Mouse (Mus musculus) G1E-ER4 (cell line): ENCODE data around the gene Gm10964. TPM values are rescaled to one million over a fixed set of nuclear protein-coding genes. Genes with fewer than 3 reads are reported as not detected.

Experiments used
- GATA1 ChIP-seq: IDR thresholded peaks from one replicate; pipeline ENCODE4 v1.8.0; 2012; ENCODE audit warnings: low read length, inconsistent platforms
- polyA plus RNA-seq: library from polyadenylated mRNA; stranded (reverse); fragments of >175 nt; gene quantifications from 2 replicates; pipeline ENCODE4 v1.2.3, GENCODE M21; 2012

The Gm10964 gene
- polyA plus RNA-seq, 1 experiment, result not detected

DNA sequence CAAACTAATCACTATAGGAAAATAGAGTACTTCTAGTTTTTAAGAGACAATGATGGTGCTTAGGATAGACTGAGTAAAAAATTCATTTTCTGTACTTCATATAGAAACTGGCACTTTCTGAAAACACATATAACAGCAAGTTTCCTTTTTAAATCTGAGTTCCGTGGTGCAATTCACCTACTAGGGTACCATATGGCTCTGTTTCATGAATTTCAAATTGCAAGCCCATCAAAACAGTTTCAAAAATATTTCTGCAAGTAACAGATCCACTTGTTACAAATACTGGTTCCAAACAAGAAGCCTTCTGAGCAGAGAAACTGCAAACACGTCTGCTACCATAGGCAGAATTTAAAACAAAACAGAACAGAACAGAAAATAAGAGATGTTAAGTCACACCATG, 12.4 kb downstream of the Gm10964 start:
- TF ChIP-seq GATA1, result no peak

DNA sequence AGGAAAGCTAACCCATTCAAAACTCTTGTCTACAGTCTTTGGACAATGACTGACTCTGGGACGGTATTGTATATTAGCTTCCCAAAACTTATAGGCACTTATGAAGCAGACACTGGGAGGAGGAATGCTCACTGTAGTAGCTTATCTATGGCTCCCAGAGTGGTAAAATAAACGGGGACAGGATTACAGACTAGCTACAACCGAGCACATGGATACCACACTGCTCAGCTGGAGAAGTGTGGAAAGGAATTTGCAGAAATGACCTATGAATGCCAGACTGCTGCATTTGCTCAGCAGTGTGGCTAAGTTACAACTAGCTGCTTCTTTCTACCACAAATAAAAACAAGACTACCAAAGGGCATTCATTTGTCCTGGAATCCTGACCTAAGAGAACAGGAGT, 16.2 kb downstream of the Gm10964 start:
- TF ChIP-seq GATA1, result no peak

DNA sequence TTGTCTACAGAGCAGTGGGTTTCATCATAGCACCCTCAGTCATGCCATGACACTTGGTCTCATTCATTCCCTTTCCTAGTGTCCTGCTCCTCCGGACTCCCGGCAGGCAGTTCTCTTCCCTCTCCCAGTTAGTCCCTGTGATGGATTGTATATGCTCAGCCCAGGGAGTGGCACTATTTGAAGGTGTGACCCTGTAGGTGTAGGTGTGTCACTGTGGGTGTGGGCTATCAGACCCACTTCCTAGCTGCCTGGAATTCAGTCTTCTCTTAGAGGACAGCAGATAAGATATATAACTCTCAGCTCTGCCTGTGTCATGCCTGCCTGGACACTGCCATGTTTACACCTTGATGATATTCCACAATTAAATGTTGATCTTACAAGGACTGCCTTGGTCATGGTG, 17.8 kb downstream of the Gm10964 start:
- no peak for TF ChIP-seq GATA1

DNA sequence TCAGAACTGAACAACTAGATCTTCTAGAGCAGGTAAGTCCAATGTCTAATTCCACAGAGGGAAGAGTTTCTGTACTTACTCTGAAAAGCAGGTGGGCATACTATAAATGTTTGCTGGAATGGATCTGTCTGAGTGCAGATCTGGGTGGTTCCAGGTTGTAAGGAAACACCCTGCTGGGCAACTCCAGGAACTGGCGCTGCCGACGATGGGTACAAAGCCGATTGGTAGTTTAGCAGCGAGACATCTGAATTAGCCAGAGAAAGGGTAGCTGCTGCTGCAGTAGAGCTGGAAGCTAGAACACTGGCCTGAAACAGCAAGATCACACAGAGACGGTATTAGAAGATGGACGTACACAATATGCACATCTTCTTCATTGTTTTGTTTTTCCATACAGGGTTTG, 19.3 kb downstream of the Gm10964 start:
- no peak for TF ChIP-seq GATA1

DNA sequence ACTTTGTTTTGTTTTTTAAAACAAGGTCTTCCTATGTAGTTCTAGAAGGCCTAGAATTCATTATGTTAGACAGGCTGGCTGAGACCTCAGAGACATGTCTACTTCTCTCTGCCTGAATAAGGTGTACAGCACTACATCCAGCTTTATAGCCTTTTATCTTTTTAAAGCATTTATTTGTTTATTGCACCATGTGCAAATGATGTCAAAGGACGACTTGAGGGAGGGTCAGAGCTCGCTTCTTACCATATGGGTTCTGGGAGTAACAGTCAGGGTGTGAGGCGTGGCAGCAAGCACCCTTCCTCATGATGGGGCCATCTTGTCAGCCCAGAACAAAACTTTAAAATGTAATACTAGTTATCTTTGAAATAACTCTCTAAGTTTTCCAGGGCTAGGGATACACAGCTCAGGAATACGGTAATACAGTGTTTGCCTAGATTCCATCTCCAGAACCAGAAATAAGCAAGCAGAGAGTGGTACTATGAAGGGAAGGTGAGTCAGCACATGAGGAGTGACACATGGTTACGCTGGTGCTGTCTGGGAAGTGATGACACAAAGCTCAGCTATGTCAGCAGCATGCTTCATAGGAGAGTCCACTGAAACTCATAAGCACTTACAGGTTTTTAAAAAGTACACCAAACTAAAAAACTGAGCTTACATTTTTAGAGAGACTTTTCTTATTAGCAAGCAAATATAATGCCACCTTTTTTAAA, 20.2 kb downstream of the Gm10964 start:
- no peak for TF ChIP-seq GATA1

DNA sequence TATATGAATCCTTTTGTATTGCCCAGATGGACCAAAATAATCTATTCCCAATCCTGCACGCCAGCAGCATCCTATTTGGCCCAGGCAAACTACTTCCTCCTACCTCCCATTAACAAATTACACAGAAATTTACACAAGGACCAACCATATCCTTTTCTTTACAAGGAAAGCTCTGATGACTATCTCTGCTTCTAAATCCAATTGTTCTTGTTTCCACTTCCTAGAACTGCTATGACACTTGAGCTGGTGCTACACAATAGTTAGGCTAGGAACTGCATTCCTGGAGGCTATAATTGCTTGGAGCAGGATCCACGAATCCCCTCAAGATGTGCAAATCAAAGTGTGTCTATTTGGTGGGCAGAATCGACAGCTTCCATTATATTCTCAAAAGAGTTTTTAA, 27.6 kb downstream of the Gm10964 start:
- TF ChIP-seq GATA1, result no peak

DNA sequence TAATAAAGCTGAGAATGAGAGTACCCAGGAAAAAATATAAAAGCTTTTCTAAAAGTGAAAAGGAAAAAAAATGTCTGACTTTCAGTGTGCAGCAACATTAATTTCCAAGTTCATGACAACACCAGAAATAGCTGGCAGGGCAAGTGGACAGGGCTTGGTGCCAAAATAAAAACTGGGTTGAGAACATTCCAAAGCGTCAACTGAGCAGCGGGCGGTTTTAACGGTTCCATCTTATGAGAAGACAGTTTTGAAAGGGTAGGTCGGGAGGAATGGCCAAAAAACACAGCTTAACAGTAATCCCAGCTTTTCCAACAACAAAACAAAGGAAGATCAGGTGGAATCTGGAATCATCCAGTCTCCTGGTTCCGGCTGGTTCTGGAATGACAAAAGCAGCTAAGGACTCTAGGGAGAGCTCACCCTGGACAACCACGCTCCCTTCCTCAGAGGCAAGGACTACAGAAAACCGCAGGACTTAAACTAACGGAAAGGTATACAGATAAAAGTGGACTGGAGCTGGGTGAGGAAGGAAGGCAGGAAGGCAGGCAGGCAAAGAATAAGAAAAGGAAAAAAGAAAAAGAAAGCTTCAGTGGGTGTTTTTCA, 32.5 kb downstream of the Gm10964 start:
- no peak for TF ChIP-seq GATA1

DNA sequence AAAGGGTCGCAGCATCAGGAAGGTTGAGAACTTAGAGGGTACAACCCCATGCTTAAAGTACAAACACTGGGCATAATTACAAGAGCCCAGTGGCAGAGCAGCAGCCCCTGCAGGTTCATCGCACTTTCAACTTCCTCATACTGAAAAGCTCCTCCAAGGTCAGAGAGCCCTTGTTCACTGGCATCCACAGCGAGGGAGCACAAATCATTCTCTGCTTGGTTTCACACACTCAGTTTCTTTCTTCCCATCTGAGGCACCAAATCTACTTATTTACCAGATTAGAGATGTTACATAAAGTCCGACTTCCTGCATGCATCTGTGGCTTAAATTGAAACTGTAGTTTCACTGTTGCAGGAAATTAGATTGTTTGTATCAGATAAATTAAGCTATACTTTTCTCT, 33.7 kb downstream of the Gm10964 start:
- TF ChIP-seq GATA1, result no peak

DNA sequence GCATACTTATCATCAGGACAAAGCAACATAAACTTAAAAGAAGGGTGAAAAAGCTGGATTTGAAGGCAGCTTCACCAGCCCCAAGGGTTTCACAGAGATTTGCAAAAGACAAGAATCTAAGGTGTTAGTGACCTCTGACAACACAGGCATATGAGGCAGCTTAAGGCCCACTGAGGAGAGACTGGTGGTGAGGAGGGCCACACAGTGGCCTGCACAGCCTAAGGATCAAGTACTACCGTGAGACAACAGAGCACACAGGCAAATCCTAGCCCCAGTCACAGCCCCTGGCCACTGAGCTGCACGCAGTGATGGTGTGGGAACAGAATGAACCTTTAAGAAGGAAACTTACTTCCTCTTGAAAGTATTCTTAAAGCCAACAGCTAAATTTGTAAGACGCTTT, 34.3 kb downstream of the Gm10964 start:
- no peak for TF ChIP-seq GATA1

DNA sequence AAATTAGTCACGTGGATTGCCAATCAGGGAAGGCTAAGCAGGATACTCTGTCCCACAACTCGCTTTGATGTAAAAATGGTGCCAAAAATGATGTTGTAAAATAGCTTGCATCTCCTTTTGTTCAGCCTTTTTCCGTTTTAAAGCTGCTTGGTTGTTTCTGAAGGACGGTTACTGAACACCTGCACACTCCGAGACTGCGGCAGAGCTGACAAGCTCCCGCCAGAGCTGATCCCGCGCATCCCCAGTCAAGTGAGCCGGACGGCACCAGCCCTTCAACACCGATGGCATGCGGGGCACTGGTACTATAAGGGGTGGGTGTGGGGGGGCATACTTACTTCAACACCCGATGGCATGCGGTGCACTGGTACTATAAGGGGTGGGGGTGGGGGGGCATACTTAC, 34.8 kb downstream of the Gm10964 start:
- TF ChIP-seq GATA1, result no peak

DNA sequence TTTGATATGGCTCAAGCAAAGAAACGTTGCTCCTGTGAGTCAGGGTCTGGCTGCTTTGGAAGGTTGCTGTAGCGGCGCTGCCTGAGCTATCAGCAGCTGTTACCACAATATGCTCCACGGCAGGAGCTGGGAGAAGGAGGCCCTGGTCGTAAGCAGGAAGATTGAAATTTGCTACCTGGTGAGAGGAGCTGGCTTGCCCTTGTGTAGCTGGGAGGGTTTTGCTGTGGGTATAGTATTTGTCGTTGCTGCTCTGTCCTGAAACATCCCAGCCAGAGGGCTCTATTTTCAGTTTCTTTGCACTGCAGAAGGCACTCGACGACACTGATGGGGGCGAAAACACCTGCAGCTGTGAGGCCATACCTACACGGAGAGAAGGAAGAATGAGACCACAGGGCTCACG, 38.8 kb downstream of the Gm10964 start:
- no peak for TF ChIP-seq GATA1

DNA sequence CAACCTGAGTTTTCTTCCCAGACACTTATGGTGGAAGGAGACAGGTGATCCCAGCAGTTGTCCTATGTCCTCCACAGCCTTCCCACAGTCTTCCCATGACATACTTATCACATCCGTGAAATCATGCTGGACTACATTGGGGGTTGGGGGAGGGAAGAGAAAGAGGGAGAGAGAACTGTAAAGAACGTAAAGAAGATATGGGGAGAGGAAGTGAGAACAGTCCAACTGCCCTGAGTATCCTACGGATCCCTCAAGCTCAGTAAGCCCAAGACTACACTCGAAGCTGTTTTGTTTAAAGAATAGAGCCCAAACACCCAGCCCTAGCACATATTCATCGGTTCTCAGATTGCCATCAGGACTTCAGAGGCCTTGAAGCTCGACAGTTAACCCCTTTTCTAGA, 39.5 kb downstream of the Gm10964 start:
- TF ChIP-seq GATA1, result no peak

DNA sequence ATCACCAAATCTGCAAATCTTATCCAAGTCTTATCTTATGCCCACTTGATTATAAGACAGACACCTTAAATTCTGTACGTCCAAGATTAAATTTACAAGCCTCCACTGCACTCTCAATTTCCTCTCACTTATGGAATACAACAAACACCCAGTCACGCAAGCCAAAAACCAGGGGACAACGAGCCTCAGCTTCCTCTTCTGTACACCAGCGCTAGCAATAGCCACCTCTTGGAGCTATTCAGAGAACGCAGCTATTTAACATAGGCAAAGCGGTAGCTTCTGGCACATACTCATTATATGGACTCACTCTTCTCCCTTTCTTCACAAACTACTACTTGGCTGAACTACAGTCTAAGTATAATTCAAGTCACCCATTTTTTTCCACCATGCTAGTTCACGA, 40.0 kb downstream of the Gm10964 start:
- no peak for TF ChIP-seq GATA1

DNA sequence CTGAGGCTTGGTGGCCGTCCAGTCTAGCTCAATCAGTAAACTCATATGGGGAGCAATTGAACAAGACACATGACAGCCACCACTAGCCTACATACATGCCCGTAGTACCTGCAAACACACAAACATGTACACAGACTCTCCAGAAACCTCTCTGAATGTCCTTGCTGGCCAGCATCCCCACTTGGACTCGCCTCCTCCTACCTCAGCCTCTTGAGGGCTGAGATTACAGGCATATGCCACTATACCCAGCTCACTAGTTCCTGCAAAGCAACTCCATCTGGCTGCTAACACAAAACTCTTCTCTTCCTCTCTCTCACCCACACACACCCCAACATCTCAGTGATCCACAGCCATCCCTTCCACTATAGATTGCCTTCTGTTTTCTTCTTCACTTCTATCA, 41.1 kb downstream of the Gm10964 start:
- TF ChIP-seq GATA1, result no peak

DNA sequence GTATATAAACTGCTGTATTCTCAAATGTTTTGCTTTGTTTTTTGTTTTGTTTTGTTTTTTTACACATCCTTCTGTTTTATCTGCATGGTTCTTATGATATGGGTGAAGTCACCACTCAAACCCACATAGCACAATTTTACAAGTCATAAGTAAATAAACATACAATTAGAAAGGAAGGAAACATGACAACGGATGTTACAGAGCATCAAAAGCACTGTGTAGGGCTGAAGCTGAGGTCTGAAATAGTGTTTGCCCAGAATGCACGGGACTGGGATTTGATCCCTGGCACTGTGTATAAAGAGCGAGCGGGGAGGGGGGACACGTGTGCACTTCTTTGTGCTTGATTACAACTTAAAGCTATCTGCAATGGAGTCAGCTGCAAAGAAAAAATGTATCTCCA, 41.6 kb downstream of the Gm10964 start:
- TF ChIP-seq GATA1, result no peak

DNA sequence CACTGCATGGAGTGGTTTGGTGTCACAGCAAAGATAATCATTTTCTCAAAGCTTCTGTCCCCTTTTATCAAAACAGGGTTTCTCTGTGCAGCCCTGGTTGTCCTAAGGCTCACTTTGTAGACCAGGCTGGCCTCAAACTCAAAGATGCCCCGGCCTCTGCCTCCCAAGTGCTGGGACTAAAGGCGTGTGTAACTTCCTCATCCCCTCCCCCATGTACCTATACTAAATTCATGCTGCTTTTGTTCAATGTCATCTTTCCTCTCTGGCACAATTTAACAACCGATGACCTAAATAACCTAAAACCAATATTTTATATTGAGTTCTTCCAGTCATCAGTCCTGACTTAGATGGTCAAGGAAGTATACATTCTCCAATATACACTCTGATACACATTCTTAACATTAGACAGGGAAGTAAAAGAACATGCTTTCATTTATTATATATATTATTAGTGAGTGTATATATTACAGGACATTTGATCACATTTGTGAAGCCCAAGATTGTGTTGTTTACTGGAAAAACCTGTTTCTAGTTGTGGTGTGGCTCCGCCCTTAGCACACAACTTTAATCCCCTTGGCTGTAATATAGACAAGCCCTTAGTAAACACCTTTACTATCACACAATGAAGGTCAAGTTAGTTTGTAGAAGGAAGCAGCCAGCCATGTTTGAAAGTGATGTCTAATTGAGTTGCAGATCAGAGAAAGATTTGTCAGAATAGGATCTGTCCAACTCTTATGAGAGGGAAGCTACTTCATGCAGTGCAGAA, 43.9 kb downstream of the Gm10964 start:
- no peak for TF ChIP-seq GATA1

DNA sequence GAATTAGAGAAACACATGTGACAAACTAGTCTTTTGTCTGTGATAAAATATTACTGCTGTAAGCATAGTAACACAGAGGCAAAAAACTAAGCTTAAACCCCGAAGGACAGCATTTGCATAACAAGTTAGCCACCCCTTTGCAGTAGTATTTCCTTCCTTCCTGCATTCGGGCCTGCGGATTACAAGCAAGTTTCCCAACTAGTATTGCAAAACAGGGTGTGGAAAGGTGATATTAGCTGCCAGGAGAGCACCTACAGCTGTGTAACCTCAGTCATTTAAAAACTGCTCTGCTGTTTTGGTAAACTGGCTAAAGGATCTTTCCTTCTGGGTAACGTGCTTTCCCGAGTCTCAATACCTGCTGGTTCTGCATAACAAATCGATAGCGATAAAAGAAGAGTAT, 48.1 kb downstream of the Gm10964 start:
- no peak for TF ChIP-seq GATA1
